Mouse (Mus musculus): ENCODE measurements around the gene Lurap1l. TPM values are rescaled to one million over a fixed set of nuclear protein-coding genes. Genes with fewer than 3 reads are reported as not detected.
"Not testable (repeated sequence)": the region's sequence is repeated elsewhere in the genome, so short reads cannot be mapped to it uniquely, and the experiment has no call there.

The Lurap1l gene
- polyA plus RNA-seq, 1 experiment = 4.4 TPM

- DNase-seq = no peak
- Histone ChIP-seq H3K4me3 (ENCODE audit: control insufficient read depth, insufficient read depth, low read length) (no peak overlapping the region), H3K27ac (ENCODE audit: control insufficient read depth, insufficient read depth, low read length) (no peak overlapping the region), H3K36me3 (ENCODE audit: control insufficient read depth, insufficient read depth, low read length) (no peaks in the 10 kb centered on the region), H3K27me3 (ENCODE audit: control insufficient read depth, insufficient read depth, low read length) (no peaks in the 10 kb centered on the region), H3K4me1 (replicated peaks; ENCODE audit: control insufficient read depth, insufficient read depth, low read length) (no peaks in the 10 kb centered on the region)
- 83% methylated on average over 2 of the region's 2 CpGs for whole genome bisulfite sequencing
- no peak for TF ChIP-seq POLR2A (IDR thresholded peaks at IDR 0.05; ENCODE audit: control insufficient read depth, extremely low read depth, insufficient read depth, low read length, poor library complexity)
- TF ChIP-seq CTCF (IDR thresholded peaks at IDR 0.05; ENCODE audit: borderline replicate concordance, control insufficient read depth, extremely low read depth, insufficient read depth, low read length, poor library complexity) = no peak
Measured at GRCm38 (mm10) chr4:80915211-80915610, 4.8 kb downstream of the Lurap1l start.

DNA sequence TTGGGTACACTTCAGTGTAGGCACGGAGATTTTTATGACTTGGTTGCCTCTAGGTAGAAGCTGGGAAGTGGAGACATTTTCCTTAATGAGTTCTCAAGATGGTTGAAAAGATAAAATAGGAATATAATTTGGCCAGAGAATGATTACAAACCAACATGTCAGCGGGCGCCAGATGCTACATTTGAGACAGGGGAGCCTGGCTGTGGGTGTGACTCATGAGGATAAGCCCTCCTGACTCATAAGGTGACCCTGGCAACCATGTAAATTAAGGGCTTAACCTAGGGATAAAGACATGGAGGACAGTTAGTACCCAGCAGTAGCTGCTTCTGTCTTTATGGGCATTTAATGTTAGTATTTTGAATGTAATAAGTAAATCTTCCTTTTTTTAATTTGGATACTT is 6.2 kb downstream of the Lurap1l start:
- WGBS = 90% methylated on average over 3 of the region's 3 CpGs
- no peak for DNase-seq
- Histone ChIP-seq H3K4me3 (ENCODE audit: control insufficient read depth, insufficient read depth, low read length) (no peak overlapping the region), H3K27me3 (ENCODE audit: control insufficient read depth, insufficient read depth, low read length) (no peaks in the 10 kb centered on the region), H3K4me1 (replicated peaks; ENCODE audit: control insufficient read depth, insufficient read depth, low read length) (no peaks in the 10 kb centered on the region), H3K36me3 (ENCODE audit: control insufficient read depth, insufficient read depth, low read length) (no peaks in the 10 kb centered on the region), H3K27ac (ENCODE audit: control insufficient read depth, insufficient read depth, low read length) (no peak overlapping the region)
- TF ChIP-seq CTCF (IDR thresholded peaks at IDR 0.05; ENCODE audit: borderline replicate concordance, control insufficient read depth, extremely low read depth, insufficient read depth, low read length, poor library complexity) (no peak), POLR2A (IDR thresholded peaks at IDR 0.05; ENCODE audit: control insufficient read depth, extremely low read depth, insufficient read depth, low read length, poor library complexity) (no peak)

- H3K27ac ChIP-seq (ENCODE audit: control insufficient read depth, insufficient read depth, low read length); DNase-seq: not testable (repeated sequence)
- 85% methylated on average over 1 of the region's 1 CpGs for WGBS
Measured at GRCm38 (mm10) chr4:80917128-80917527, 6.7 kb downstream of the Lurap1l start.

GRCm38 (mm10) chr4:80917812-80918211 is 7.4 kb downstream of the Lurap1l start:
- TF ChIP-seq CTCF (IDR thresholded peaks at IDR 0.05; ENCODE audit: borderline replicate concordance, control insufficient read depth, extremely low read depth, insufficient read depth, low read length, poor library complexity) (no peak), POLR2A (IDR thresholded peaks at IDR 0.05; ENCODE audit: control insufficient read depth, extremely low read depth, insufficient read depth, low read length, poor library complexity) (no peak)
- no peaks in the 10 kb centered on the region for H3K27me3 ChIP-seq (ENCODE audit: control insufficient read depth, insufficient read depth, low read length)
- no peaks in the 10 kb centered on the region for H3K4me1 ChIP-seq (replicated peaks; ENCODE audit: control insufficient read depth, insufficient read depth, low read length)
- no peak overlapping the region for H3K4me3 ChIP-seq (ENCODE audit: control insufficient read depth, insufficient read depth, low read length)
- H3K36me3 ChIP-seq (ENCODE audit: control insufficient read depth, insufficient read depth, low read length) = no peaks in the 10 kb centered on the region
- no peak for DNase-seq
- H3K27ac ChIP-seq (ENCODE audit: control insufficient read depth, insufficient read depth, low read length) = no peak overlapping the region
- WGBS = 77% methylated on average over 3 of the region's 3 CpGs

More at GRCm38 (mm10) chr4:80917128-80917527, 6.7 kb downstream of the Lurap1l start:
- H3K4me3 ChIP-seq (ENCODE audit: control insufficient read depth, insufficient read depth, low read length); H3K27me3 ChIP-seq (ENCODE audit: control insufficient read depth, insufficient read depth, low read length); H3K36me3 ChIP-seq (ENCODE audit: control insufficient read depth, insufficient read depth, low read length); H3K4me1 ChIP-seq (replicated peaks; ENCODE audit: control insufficient read depth, insufficient read depth, low read length): not testable (repeated sequence)

DNA sequence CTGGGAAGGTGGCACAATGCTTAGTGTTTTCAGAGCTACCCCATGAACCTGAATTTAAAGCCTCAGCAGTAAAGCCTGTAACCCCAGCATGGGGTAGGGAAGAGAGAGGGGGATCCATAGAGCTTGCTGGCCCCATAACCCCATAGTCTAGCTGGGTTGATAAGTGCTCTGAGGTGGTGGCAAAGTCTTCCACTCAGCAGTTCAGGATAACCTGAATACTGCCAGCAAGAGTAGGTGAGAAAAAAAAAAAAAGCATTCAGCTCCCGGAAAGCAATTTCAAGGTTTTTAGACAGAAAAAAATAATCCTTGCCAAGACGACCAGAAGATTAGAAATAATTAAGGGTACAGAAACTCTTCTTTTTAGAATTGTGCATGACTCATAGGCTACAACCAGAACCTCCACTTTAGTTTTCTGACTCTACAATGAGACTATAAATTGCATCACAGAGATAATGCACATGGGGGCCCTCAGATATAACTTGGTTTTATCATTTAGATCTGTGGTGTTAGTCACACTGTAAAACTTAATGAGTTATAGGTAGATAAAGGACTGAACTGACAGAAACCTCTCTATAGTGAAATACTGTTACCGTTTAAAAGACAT is 8.2 kb downstream of the Lurap1l start:
- H3K4me3 ChIP-seq (ENCODE audit: control insufficient read depth, insufficient read depth, low read length) = no peak overlapping the region
- no peak for DNase-seq
- H3K36me3 ChIP-seq (ENCODE audit: control insufficient read depth, insufficient read depth, low read length) = no peaks in the 10 kb centered on the region
- WGBS = 87% methylated on average over 3 of the region's 3 CpGs
- no peaks in the 10 kb centered on the region for H3K4me1 ChIP-seq (replicated peaks; ENCODE audit: control insufficient read depth, insufficient read depth, low read length)
- no peaks in the 10 kb centered on the region for H3K27me3 ChIP-seq (ENCODE audit: control insufficient read depth, insufficient read depth, low read length)
- no peak overlapping the region for H3K27ac ChIP-seq (ENCODE audit: control insufficient read depth, insufficient read depth, low read length)
- TF ChIP-seq POLR2A (IDR thresholded peaks at IDR 0.05; ENCODE audit: control insufficient read depth, extremely low read depth, insufficient read depth, low read length, poor library complexity) (no peak), CTCF (IDR thresholded peaks at IDR 0.05; ENCODE audit: borderline replicate concordance, control insufficient read depth, extremely low read depth, insufficient read depth, low read length, poor library complexity) (no peak)

- WGBS = 84% methylated on average over 1 of the region's 1 CpGs
- DNase-seq = no peak
- H3K27ac ChIP-seq (ENCODE audit: control insufficient read depth, insufficient read depth, low read length) = no peak overlapping the region
- TF ChIP-seq POLR2A (IDR thresholded peaks at IDR 0.05; ENCODE audit: control insufficient read depth, extremely low read depth, insufficient read depth, low read length, poor library complexity) = no peak
- no peak for TF ChIP-seq CTCF (IDR thresholded peaks at IDR 0.05; ENCODE audit: borderline replicate concordance, control insufficient read depth, extremely low read depth, insufficient read depth, low read length, poor library complexity)
- H3K36me3 ChIP-seq (ENCODE audit: control insufficient read depth, insufficient read depth, low read length) = no peaks in the 10 kb centered on the region
- no peaks in the 10 kb centered on the region for H3K27me3 ChIP-seq (ENCODE audit: control insufficient read depth, insufficient read depth, low read length)
- H3K4me3 ChIP-seq (ENCODE audit: control insufficient read depth, insufficient read depth, low read length) = no peak overlapping the region
- no peaks in the 10 kb centered on the region for H3K4me1 ChIP-seq (replicated peaks; ENCODE audit: control insufficient read depth, insufficient read depth, low read length)
Measured at GRCm38 (mm10) chr4:80919217-80919867, 8.9 kb downstream of the Lurap1l start.
